Mouse (Mus musculus): Measurements from ENCODE around the gene Treml2.
A peak's percentile ranks its signal among the peaks of the same experiment; 100 is the strongest.

The Treml2 gene

DNA sequence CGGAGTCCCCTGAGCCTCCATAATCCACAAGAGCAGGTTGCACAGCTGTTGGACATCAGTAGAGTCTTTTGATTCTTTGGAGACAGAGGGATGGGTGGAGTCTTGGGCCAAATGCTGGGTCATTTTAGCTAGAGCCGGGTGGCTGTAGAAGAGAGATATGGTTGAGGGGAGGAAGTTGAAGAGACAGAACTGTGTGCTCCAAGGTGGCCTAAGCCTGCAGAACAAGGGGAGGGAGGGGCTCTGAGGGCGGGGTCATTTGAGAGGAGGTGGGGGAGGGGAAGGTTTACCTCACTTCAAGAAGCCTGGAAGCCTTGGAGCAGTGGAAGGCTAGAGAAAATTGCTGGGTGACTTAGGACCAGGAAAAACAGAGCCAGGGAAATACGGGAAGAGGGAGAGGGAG, at the start of gene Treml2:
TSS of gene Treml2 (plus strand) at position 296 of the 400 bp plus-strand sequence.
- no peak for DNase-seq

DNA sequence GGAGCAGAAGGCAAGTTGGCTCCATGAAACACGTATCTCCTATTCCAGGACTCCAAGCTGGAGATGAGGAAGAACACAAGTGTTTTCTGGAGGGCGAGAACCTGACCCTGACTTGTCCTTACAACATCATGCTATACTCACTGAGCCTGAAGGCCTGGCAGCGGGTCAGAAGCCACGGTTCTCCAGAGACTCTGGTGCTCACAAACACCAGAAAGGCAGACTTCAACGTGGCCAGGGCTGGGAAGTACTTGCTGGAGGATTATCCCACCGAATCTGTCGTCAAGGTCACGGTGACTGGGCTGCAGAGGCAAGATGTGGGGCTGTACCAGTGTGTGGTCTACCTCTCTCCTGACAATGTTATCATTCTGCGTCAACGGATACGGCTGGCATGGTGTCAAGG, 49.8 kb upstream of the Treml2 start:
- no peak for DNase-seq

GRCm38 (mm10) chr17:48250631-48251030, 48.7 kb upstream of the Treml2 start:
- no peak for DNase-seq

GRCm38 (mm10) chr17:48256575-48256974, 42.7 kb upstream of the Treml2 start:
- no peak for DNase-seq

- no peak for DNase-seq
Measured at GRCm38 (mm10) chr17:48261868-48262267, 37.4 kb upstream of the Treml2 start.

DNA sequence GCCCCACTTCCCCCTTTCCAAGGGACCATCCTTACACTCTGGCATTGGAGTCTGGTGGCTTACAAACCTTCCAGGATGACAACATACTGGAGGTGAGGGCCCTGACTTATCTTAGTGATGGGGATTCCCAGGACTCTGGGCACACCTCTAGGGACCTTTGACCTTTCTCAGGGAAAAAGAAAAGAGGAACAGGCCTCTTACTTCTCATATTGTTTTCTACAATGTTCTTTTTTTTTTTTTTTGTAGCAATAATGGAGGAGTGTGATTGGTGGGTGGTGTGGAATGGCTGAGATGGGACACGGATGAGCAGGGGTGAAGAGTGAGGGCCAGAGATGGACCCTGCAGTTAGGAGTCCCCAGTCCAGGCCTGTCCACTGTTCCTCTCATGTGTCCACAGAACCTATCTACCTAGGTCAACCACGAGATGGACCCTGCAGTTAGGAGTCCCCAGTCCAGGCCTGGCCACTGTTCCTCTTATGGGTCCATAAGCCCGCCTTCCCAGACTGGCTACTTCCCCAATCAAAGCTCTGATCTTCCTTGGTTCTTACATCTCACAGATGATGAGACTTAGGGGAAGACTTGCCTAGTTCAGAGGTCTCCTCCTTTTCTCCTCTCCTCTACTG, 35.4 kb upstream of the Treml2 start, which contains the start of gene Treml4:
TSS of gene Treml4 (plus strand) at position 555 of the 622 bp plus-strand sequence.
- no peak for DNase-seq

DNA sequence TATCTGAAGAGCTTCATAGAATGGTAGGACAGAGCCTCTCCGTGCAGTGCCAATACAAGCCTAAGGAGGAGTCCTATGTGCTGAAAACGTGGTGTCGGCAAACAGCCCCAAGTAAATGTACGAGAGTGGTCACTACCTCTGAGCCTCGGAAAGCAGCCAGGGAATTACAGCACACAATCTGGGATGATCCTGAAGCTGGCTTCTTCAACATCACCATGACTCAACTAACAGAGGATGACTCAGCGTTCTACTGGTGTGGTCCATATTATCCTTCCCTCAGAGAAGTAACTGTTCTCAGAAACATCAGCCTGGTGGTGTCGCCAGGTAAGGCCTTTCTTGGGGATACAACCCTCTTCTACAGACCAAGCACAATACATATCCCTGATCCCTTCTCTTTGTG, 34.6 kb upstream of the Treml2 start:
- no peak for DNase-seq

DNA sequence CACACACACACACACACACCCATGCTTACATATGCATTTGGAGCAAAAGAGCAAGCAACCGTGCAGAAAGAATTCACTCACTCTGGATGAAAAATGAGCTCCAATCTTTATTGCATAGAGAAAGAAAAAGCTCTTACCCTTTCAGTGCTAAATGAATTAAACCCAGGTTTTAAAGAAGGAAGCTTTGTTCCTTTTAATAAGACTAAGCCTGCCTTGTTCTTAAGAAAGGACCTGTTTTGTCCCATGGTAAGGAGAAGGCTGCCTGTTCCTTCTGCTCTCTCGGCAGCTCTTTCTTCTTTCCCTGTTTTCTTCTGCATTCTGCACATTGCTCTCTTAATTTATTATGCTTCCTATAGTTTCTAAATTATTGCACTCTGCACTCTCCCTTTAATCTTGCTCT, 33.2 kb upstream of the Treml2 start:
- no peak for DNase-seq

DNA sequence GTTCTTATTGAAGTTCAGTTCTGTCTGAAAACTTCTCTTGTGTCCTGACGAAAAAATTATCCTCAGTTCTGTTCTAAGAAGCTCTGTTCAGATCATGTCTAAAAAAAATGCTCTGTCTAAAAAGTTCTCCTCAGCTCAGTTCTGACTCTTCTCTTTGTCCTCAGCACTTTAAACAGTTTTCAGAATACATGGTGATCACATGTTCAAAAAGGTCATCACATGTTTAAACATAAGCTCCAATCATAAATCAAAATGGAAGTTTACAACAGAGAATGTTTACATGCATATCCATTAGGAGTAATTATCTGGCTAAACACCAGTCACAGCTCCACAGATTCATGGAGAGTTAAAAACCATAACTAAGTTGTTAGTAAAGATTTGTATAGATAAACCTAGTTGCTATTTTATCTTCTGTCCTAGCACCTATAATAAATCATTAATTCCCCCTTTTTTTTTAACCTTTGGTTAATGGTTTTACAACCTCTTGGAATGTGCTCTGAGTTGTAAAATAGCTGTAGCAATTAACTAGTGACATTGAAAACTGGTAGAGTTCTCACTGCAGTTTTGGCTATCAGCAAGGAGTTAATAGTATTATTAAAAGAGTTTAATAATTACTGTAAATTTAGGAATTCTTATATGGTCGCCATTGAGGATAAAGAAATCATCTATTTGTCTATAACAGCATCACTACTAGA, 32.5 kb upstream of the Treml2 start:
- DNase-seq, result no peak

DNA sequence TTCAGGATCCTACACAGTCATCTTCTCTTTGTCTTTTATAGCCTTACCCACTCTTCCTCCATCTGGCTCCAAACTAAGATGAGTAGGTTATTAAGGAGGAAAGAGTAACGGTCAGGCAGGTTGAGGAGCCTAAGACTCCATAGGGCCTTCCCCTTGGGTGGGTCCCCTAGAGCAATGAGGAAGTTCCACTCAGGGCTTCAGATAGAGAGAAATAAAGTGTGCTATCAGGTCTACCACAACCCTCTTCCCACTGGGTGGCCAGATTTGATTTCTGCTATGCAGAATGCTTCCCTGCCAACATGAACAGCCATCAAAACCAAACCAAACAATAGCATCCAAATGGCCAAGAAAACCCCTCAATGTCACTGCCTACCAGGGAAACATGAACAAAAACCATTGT, 31.7 kb upstream of the Treml2 start:
- no peak for DNase-seq

- no peak for DNase-seq
Measured at GRCm38 (mm10) chr17:48268276-48268675, 31.0 kb upstream of the Treml2 start.

- DNase-seq, result no peak
Measured at GRCm38 (mm10) chr17:48269833-48270232, 29.5 kb upstream of the Treml2 start.

GRCm38 (mm10) chr17:48272158-48272557, 27.1 kb upstream of the Treml2 start:
- no peak for DNase-seq

DNA sequence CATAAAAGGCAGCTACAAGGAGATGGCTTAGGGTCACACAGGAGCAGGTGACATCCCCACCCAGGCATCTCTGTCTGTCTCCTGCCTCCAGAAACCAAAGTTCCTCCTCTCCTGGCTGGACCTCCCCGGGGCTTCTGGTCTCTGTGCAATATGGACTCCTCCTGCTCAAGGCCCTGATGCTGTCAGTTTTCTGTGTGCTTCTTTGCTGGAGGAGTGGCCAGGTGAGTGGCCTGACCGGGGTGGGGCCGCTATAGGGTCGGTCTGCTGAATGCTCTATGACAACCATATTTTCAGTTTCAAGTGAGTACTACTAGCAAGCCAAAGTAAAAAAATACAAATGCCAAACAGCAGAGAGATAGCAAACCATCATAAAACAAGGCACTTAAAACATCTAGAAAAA, 26.7 kb upstream of the Treml2 start:
- DNase-seq, result no peak

GRCm38 (mm10) chr17:48274098-48274497, 25.2 kb upstream of the Treml2 start:
- no peak for DNase-seq

- peak; percentile 30 to 57 for DNase-seq
Measured at GRCm38 (mm10) chr17:48274885-48275284, 24.4 kb upstream of the Treml2 start.

DNA sequence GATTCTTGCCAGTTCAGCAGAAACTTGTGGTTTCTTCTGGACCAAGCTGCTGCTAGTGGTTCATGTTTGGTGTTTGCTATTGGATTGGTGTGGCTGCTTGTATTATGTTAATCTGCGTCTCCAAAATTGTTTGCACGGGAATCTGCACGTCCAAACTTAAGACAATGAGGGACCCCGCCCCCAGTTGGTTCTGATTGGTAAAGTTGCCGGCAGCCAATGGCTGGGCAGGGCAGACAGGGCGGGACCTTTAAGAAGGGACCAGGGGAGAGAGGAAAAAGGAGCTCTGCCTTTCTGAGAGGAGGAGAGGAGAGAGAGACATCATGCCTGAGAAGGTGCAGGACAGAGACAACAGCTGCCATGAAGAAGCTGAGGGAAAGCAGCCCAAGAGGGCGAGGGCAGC, 23.6 kb upstream of the Treml2 start:
- no peak for DNase-seq

DNA sequence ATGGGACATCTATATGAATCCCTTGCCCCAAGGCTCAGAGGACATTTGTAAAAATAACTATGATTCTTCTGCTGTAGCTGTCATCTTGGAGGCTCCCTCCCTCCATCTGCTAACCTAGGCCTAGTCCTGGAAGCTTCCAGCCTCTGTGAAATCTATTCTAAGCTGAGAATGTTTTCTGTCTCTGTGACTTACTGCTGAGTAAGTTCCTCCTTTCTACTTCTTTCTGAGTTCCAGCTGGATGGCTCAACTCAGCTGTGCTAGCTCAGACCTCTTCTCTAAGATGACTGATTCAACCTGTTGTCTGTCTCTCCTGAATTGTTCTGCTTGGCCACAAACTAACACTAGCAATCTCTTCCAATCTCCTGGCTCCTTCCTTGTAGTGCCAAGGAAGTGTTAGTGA, 20.9 kb upstream of the Treml2 start:
- DNase-seq, result no peak

DNA sequence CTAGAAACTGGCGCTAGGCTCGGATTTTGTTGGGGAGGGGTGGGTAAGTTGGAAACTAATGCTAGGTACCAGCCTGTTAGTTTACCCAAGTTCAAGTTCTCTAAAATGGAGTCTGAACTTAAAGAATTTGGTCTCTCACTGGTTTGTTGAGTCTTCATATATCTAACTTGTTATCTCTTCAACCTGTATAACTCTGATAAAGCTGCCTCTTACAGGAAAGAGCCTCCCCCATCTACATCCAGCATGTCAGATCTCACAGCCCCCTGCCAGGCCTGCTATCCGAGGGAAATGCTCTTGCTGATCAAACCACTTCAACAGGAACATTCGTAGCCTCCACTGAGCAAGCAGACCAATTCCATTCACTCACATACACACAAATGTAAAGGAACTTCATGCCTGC, 20.3 kb upstream of the Treml2 start:
- no peak for DNase-seq

GRCm38 (mm10) chr17:48280943-48281738, 18.2 kb upstream of the Treml2 start:
- no peak for DNase-seq

GRCm38 (mm10) chr17:48281739-48282085, 17.6 kb upstream of the Treml2 start:
- DNase-seq, result no peak

GRCm38 (mm10) chr17:48286765-48287164, 12.5 kb upstream of the Treml2 start:
- no peak for DNase-seq

DNA sequence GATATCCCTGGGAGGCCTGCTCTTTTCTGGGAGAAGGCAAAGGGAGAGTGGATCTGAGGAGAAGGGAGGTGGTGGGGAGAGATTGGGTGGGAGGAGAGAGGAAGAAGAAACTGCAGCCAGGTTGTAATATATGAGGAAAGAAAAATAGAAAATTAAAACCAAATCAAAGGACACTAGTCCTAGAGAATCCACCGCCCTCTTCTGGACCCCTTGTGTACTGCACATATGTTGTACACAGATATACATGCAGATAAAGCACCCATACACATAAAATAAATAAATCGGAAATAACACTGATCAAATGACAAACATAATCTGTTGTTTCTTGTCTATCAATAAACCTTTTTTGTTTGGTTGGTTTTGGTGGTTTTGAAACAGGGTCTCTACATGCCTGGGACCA, 12.0 kb upstream of the Treml2 start:
- no peak for DNase-seq
